Mouse (Mus musculus) heart, postnatal 36 days (tissue): ENCODE data around the gene Fam102b. TPM values are rescaled to one million over a fixed set of nuclear protein-coding genes. Genes with fewer than 3 reads are reported as not detected.

Experiments used
- DNase-seq, 2 experiments: peaks; one replicate each; pipeline ENCODE4 v3.0.0; 2021 to 2022
- intact Hi-C: fragments of 180-260 bp; cut with DNase I; formaldehyde crosslinking; loops from one replicate; pipeline ENCODE4 v1.15.1; 2025
- total RNA-seq, 2 experiments: library from RNA; stranded (reverse); gene quantifications; 2 replicates each; pipeline ENCODE4 v1.2.3; 2021

Gene Fam102b
- total RNA-seq = 10 to 100 TPM; 11.2 to 15.7 TPM

GRCm38 (mm10) chr3:109027515-109027987, at the start of gene Fam102b:
TSS of gene Fam102b (minus strand) at chr3:109027607.
- intact Hi-C loops = loop anchor here (5.0 to 10.0 kb wide), 2 partner anchors 115 to 467 kb away; partner anchors contain the start of gene Prpf38b
- DNase-seq = peak; percentile 94 to 95

- DNase-seq = peak; percentile 22 to 30
- intact Hi-C loops = loop anchor here (1.0 to 5.0 kb wide), 4 partner anchors 38 to 221 kb away; partner anchors contain the start of genes Prpf38b and Stxbp3
These were observed 35.6 kb upstream of the Fam102b start for GRCm38 (mm10) chr3:109062989-109063388.

- no peak for DNase-seq
- intact Hi-C loops = loop anchor here (2.0 to 5.0 kb wide), 3 partner anchors 84 to 220 kb away; partner anchors contain the start of genes Prpf38b and Stxbp3
These were observed 35.0 kb upstream of the Fam102b start for GRCm38 (mm10) chr3:109062391-109062790.

- intact Hi-C loops = loop anchor here (5.0 kb wide), 2 partner anchors 148 to 218 kb away; partner anchors contain the start of genes Prpf38b and Stxbp3
- no peak for DNase-seq
These were observed 32.5 kb upstream of the Fam102b start for GRCm38 (mm10) chr3:109059903-109060302.

GRCm38 (mm10) chr3:109051946-109052331, 24.5 kb upstream of the Fam102b start:
- DNase-seq = no peak
- intact Hi-C loops = no loop called here

GRCm38 (mm10) chr3:109051056-109051945, 23.9 kb upstream of the Fam102b start:
- DNase-seq = peak; percentile 37 to 40
- intact Hi-C loops = no loop called here

GRCm38 (mm10) chr3:109047707-109048283, 20.4 kb upstream of the Fam102b start:
- DNase-seq = no peak
- intact Hi-C loops = loop anchor here (2.0 kb wide), 1 partner anchor 17 kb away; no protein-coding TSS in a partner anchor

- DNase-seq = no peak
- intact Hi-C loops = loop anchor here (2.0 kb wide), 1 partner anchor 16 kb away; no protein-coding TSS in a partner anchor
These were observed 19.0 kb upstream of the Fam102b start for GRCm38 (mm10) chr3:109046428-109046827.

- intact Hi-C loops = no loop called here
- no peak for DNase-seq
These were observed 16.0 kb upstream of the Fam102b start for GRCm38 (mm10) chr3:109043395-109043794.

GRCm38 (mm10) chr3:109040908-109041307, 13.5 kb upstream of the Fam102b start:
- intact Hi-C loops = no loop called here

GRCm38 (mm10) chr3:109034411-109034810, 7.0 kb upstream of the Fam102b start:
- intact Hi-C loops = no loop called here
- no peak for DNase-seq

More at GRCm38 (mm10) chr3:109040908-109041307, 13.5 kb upstream of the Fam102b start:
- no peak for DNase-seq

GRCm38 (mm10) chr3:109032306-109032705, 4.9 kb upstream of the Fam102b start:
- no peak for DNase-seq
- intact Hi-C loops = no loop called here

GRCm38 (mm10) chr3:109031626-109032025, 4.2 kb upstream of the Fam102b start:
- no peak for DNase-seq
- intact Hi-C loops = loop anchor here (2.0 kb wide), 1 partner anchor 15 kb away; no protein-coding TSS in a partner anchor

GRCm38 (mm10) chr3:109030817-109031216, 3.4 kb upstream of the Fam102b start:
- intact Hi-C loops = loop anchor here (2.0 kb wide), 1 partner anchor 16 kb away; no protein-coding TSS in a partner anchor

GRCm38 (mm10) chr3:109029661-109030060, 2.3 kb upstream of the Fam102b start:
- DNase-seq = no peak
- intact Hi-C loops = loop anchor here (2.0 to 10.0 kb wide), 3 partner anchors 17 to 465 kb away; partner anchors contain the start of gene Prpf38b

More at GRCm38 (mm10) chr3:109030817-109031216, 3.4 kb upstream of the Fam102b start:
- peak in 1 of 2 experiments; percentile 32 for DNase-seq

- intact Hi-C loops = loop anchor here (5.0 to 10.0 kb wide), 2 partner anchors 115 to 468 kb away; partner anchors contain the start of gene Prpf38b
- DNase-seq = peak in 1 of 2 experiments; percentile 61
These were observed 376 bp downstream of the Fam102b start for GRCm38 (mm10) chr3:109026991-109027470.

- intact Hi-C loops = loop anchor here (5.0 to 10.0 kb wide), 2 partner anchors 114 to 468 kb away; partner anchors contain the start of gene Prpf38b
- DNase-seq = peak; percentile 35 to 41
These were observed 881 bp downstream of the Fam102b start for GRCm38 (mm10) chr3:109026462-109026990.

- intact Hi-C loops = loop anchor here (1.0 to 10.0 kb wide), 4 partner anchors 21 to 469 kb away; partner anchors contain the start of gene Prpf38b
These were observed 1.8 kb downstream of the Fam102b start for GRCm38 (mm10) chr3:109025579-109025978.

GRCm38 (mm10) chr3:109023066-109023465, 4.3 kb downstream of the Fam102b start:
- no peak for DNase-seq
- intact Hi-C loops = loop anchor here (10.0 kb wide), 1 partner anchor 472 kb away; no protein-coding TSS in a partner anchor

More at GRCm38 (mm10) chr3:109025579-109025978, 1.8 kb downstream of the Fam102b start:
- DNase-seq = peak; percentile 73 to 82
